In genomic region chr1:171159485-171159975, GRCm38 (mm10) we compare ENCODE assay signal across 8 mouse cellular contexts. TPM values are rescaled to one million over a fixed set of nuclear protein-coding genes. Genes with fewer than 3 reads are reported as not detected.
A peak's percentile ranks its signal among the peaks of the same experiment; 100 is the strongest.
DNase-seq lines count a peak whose midpoint lies in the region; ATAC-seq and TF ChIP-seq lines count a peak whose summit lies in the region.

No protein-coding gene starts in this region.

- intact Hi-C loops in gastrocnemius, adult 2 months (cut with DNase I): no loop called here
- intact Hi-C loops in gastrocnemius, postnatal 36 days (cut with DNase I): loop anchor here (5.0 to 10.0 kb wide), 2 partner anchors 37 to 965 kb away; no protein-coding TSS in a partner anchor

- WGBS in intestine, postnatal 0 days: 5% methylated on average over 15 of the region's 15 CpGs
- WGBS in lung, postnatal 0 days: 9% methylated on average over 15 of the region's 15 CpGs
- WGBS in stomach, embryonic 15.5 days: 5% methylated on average over 15 of the region's 15 CpGs

- H3K9ac ChIP-seq in intestine, postnatal 0 days (ENCODE audit: low read depth, low read length): no peak overlapping the region; the same call in 1 of the 2 replicates
- no peak overlapping the region for H3K9ac ChIP-seq in lung, postnatal 0 days (replicated peaks; ENCODE audit: low read depth)
- H3K9ac ChIP-seq in stomach, embryonic 15.5 days: no peak overlapping the region

- H3K4me1 ChIP-seq in intestine, postnatal 0 days (replicated peaks; ENCODE audit: control insufficient read depth, insufficient read depth, low read length): no peaks in the 10 kb centered on the region
- no peaks in the 10 kb centered on the region for H3K4me1 ChIP-seq in lung, postnatal 0 days (ENCODE audit: insufficient read depth, low read depth, low read length)
- H3K4me1 ChIP-seq in stomach, embryonic 15.5 days: peaks cover 9% of the 10 kb centered on the region; the same call in 1 of the 2 replicates

- peak; percentile 49 for DNase-seq in gastrocnemius, adult 2 months
- DNase-seq in gastrocnemius, postnatal 36 days: no peak
- peak; percentile 43 for DNase-seq in lung, postnatal 0 days (ENCODE audit: low spot score)
- no peak for DNase-seq in cerebellum, adult 11 months
- DNase-seq in layer of hippocampus, adult 8-10 months (ENCODE audit: low spot score in 2 of 2): no peak

- H3K4me2 ChIP-seq in intestine, postnatal 0 days (replicated peaks; ENCODE audit: low read depth): peak overlapping the region; percentile 63
- peak overlapping the region; percentile 39 for H3K4me2 ChIP-seq in lung, postnatal 0 days (replicated peaks; ENCODE audit: low read depth, low read length)
- peak overlapping the region; percentile 50 for H3K4me2 ChIP-seq in stomach, embryonic 15.5 days

- TF ChIP-seq EP300 in lung, postnatal 0 days (IDR thresholded peaks at IDR 0.05): no peak

- no peak overlapping the region for H3K27ac ChIP-seq in gastrocnemius, adult 2 months
- no peak overlapping the region for H3K27ac ChIP-seq in intestine, postnatal 0 days (ENCODE audit: low read depth, low read length)
- no peak overlapping the region for H3K27ac ChIP-seq in lung, postnatal 0 days (ENCODE audit: low read length)
- no peak overlapping the region for H3K27ac ChIP-seq in stomach, embryonic 15.5 days

- H3K27me3 ChIP-seq in intestine, postnatal 0 days (replicated peaks; ENCODE audit: control insufficient read depth, insufficient read depth, low read length): no peaks in the 10 kb centered on the region
- 0 out of 2 replicates have a peak, but pooled peaks cover 3% of the 10 kb centered on the region for H3K27me3 ChIP-seq in lung, postnatal 0 days (replicated peaks; ENCODE audit: insufficient read depth, low read length)
- 0 out of 2 replicates have a peak, but pooled peaks cover 7% of the 10 kb centered on the region for H3K27me3 ChIP-seq in stomach, embryonic 15.5 days (replicated peaks)

- TF ChIP-seq CTCF in gastrocnemius, adult 2 months (IDR thresholded peaks at IDR 0.05): peak; percentile 58
- peak; percentile 72 for TF ChIP-seq CTCF in intestine, postnatal 0 days (IDR thresholded peaks at IDR 0.05; ENCODE audit: low read depth)
- peak; percentile 49 for TF ChIP-seq CTCF in lung, postnatal 0 days (IDR thresholded peaks at IDR 0.05)

- H3K4me3 ChIP-seq in gastrocnemius, adult 2 months: peak overlapping the region; percentile 41
- peak overlapping the region; percentile 9 for H3K4me3 ChIP-seq in intestine, postnatal 0 days (ENCODE audit: low read depth, low read length)
- peak overlapping the region; percentile 4; the same call in 1 of the 2 replicates for H3K4me3 ChIP-seq in lung, postnatal 0 days (ENCODE audit: low read depth, low read length)
- H3K4me3 ChIP-seq in stomach, embryonic 15.5 days (replicated peaks): peak overlapping the region; percentile 26

- H3K9me3 ChIP-seq in intestine, postnatal 0 days (ENCODE audit: control insufficient read depth): no peaks in the 10 kb centered on the region
- no peaks in the 10 kb centered on the region for H3K9me3 ChIP-seq in lung, postnatal 0 days (ENCODE audit: low read length)
- H3K9me3 ChIP-seq in stomach, embryonic 15.5 days: no peaks in the 10 kb centered on the region

- no peaks in the 10 kb centered on the region for H3K36me3 ChIP-seq in intestine, postnatal 0 days (ENCODE audit: control insufficient read depth, insufficient read depth)
- no peaks in the 10 kb centered on the region for H3K36me3 ChIP-seq in lung, postnatal 0 days (ENCODE audit: insufficient read depth, low read length)
- no peaks in the 10 kb centered on the region for H3K36me3 ChIP-seq in stomach, embryonic 15.5 days

- peak; percentile 53 for ATAC-seq in common myeloid progenitor, adult 5-6 weeks (replicated peaks; ENCODE audit: low read depth, poor library complexity, severe bottlenecking)
- peak; percentile 59 for ATAC-seq in intestine, postnatal 0 days
- ATAC-seq in lung, postnatal 0 days: peak; percentile 82
- ATAC-seq in stomach, embryonic 15.5 days (ENCODE audit: insufficient read depth, low FRiP score, low read depth): peak; percentile 85

RNA-seq across cellular contexts. Expression of gene Mpz, which starts 9.0 kb away (rescaled TPM):
- total RNA-seq in gastrocnemius, adult 2 months (2021): 10 to 100 TPM; 24.7 to 27.7 TPM
- 100 to 1,000 TPM in 1 of 2 experiments, 10 to 100 TPM in 1; 33.1 to 105 TPM for total RNA-seq in gastrocnemius, postnatal 36 days (2021)
- total RNA-seq in common myeloid progenitor, adult 5-6 weeks (2017): not detected in 2 replicates
- polyA plus RNA-seq in intestine, postnatal 0 days (2015; fragmentation: Nextera tagmentation; extraction: Ambion mirVana): 0.80 and 1.1 TPM in 2 replicates
- 0.62 and 0.73 TPM in 2 replicates for polyA plus RNA-seq in lung, postnatal 0 days (2015; fragmentation: Nextera tagmentation; extraction: Ambion mirVana)
- polyA plus RNA-seq in stomach, embryonic 15.5 days (2015; fragmentation: Nextera tagmentation; extraction: Ambion mirVana): 1.8 and 2.2 TPM in 2 replicates
- not detected for total RNA-seq in layer of hippocampus, adult 8-10 months (2022)

RNA-seq across cellular contexts. Expression of gene Sdhc, which starts 9.1 kb away (rescaled TPM):
- 100 to 1,000 TPM; 635 to 909 TPM for total RNA-seq in gastrocnemius, adult 2 months (2021)
- total RNA-seq in gastrocnemius, postnatal 36 days (2021): 100 to 1,000 TPM; 691 to 738 TPM
- 56.9 and 71.9 TPM in 2 replicates for total RNA-seq in common myeloid progenitor, adult 5-6 weeks (2017)
- 439 and 453 TPM in 2 replicates for polyA plus RNA-seq in intestine, postnatal 0 days (2015; fragmentation: Nextera tagmentation; extraction: Ambion mirVana)
- polyA plus RNA-seq in lung, postnatal 0 days (2015; fragmentation: Nextera tagmentation; extraction: Ambion mirVana): 145 and 157 TPM in 2 replicates
- 258 and 282 TPM in 2 replicates for polyA plus RNA-seq in stomach, embryonic 15.5 days (2015; fragmentation: Nextera tagmentation; extraction: Ambion mirVana)
- 100 to 1,000 TPM; 201 to 206 (median 203) TPM for total RNA-seq in layer of hippocampus, adult 8-10 months (2022)

RNA-seq across cellular contexts. Expression of gene Pcp4l1, which starts 36.5 kb away (rescaled TPM):
- total RNA-seq in gastrocnemius, adult 2 months (2021): 10 to 100 TPM; 58.3 to 75.0 TPM
- total RNA-seq in gastrocnemius, postnatal 36 days (2021): 10 to 100 TPM; 48.8 to 49.5 TPM
- 11.2 and 11.8 TPM in 2 replicates for total RNA-seq in common myeloid progenitor, adult 5-6 weeks (2017)
- 29.1 and 29.9 TPM in 2 replicates for polyA plus RNA-seq in intestine, postnatal 0 days (2015; fragmentation: Nextera tagmentation; extraction: Ambion mirVana)
- polyA plus RNA-seq in lung, postnatal 0 days (2015; fragmentation: Nextera tagmentation; extraction: Ambion mirVana): 3.3 and 4.4 TPM in 2 replicates
- polyA plus RNA-seq in stomach, embryonic 15.5 days (2015; fragmentation: Nextera tagmentation; extraction: Ambion mirVana): 29.8 and 32.8 TPM in 2 replicates
- 10 to 100 TPM; 42.4 to 47.5 (median 44.4) TPM for total RNA-seq in layer of hippocampus, adult 8-10 months (2022)

RNA-seq across cellular contexts. Expression of gene Cfap126, which starts 45.8 kb away (rescaled TPM):
- 1 to 10 TPM in 1 of 2 experiments, under 1 TPM in 1; 0.75 to 1.8 TPM for total RNA-seq in gastrocnemius, adult 2 months (2021)
- total RNA-seq in gastrocnemius, postnatal 36 days (2021): under 1 TPM; 0.54 to 0.91 TPM
- 2.1 and 5.3 TPM in 2 replicates for total RNA-seq in common myeloid progenitor, adult 5-6 weeks (2017)
- polyA plus RNA-seq in intestine, postnatal 0 days (2015; fragmentation: Nextera tagmentation; extraction: Ambion mirVana): 1.9 and 2.9 TPM in 2 replicates
- 32.2 and 33.2 TPM in 2 replicates for polyA plus RNA-seq in lung, postnatal 0 days (2015; fragmentation: Nextera tagmentation; extraction: Ambion mirVana)
- polyA plus RNA-seq in stomach, embryonic 15.5 days (2015; fragmentation: Nextera tagmentation; extraction: Ambion mirVana): 1.6 and 2.9 TPM in 2 replicates
- total RNA-seq in layer of hippocampus, adult 8-10 months (2022): 1 to 10 TPM in 2 of 4 experiments, under 1 TPM in 2; 0.43 to 3.1 (median 1.3) TPM

RNA-seq across cellular contexts. Expression of gene Nr1i3, which starts 54.2 kb away (rescaled TPM):
- not detected for total RNA-seq in gastrocnemius, adult 2 months (2021)
- not detected for total RNA-seq in gastrocnemius, postnatal 36 days (2021)
- total RNA-seq in common myeloid progenitor, adult 5-6 weeks (2017): 0.32 TPM in 1 of 2 replicates, not detected in the other
- 30.9 and 38.9 TPM in 2 replicates for polyA plus RNA-seq in intestine, postnatal 0 days (2015; fragmentation: Nextera tagmentation; extraction: Ambion mirVana)
- polyA plus RNA-seq in lung, postnatal 0 days (2015; fragmentation: Nextera tagmentation; extraction: Ambion mirVana): 0.07 and 0.08 TPM in 2 replicates
- 1.6 and 2.0 TPM in 2 replicates for polyA plus RNA-seq in stomach, embryonic 15.5 days (2015; fragmentation: Nextera tagmentation; extraction: Ambion mirVana)
- total RNA-seq in layer of hippocampus, adult 8-10 months (2022): under 1 TPM in 2 of 4 experiments, not detected in 2; 0.10 to 0.36 TPM

Comparison
In these comparisons a context has a peak if more than half of its experiments do, and no peak if none do; other contexts are left out.
1. DNase-seq: peak in gastrocnemius, adult 2 months (single experiment) and lung, postnatal 0 days (single experiment); none in gastrocnemius, postnatal 36 days (0 of 2), cerebellum, adult 11 months (single experiment) and layer of hippocampus, adult 8-10 months (0 of 2).
2. RNA of gene Mpz, which starts 9.0 kb away (total RNA-seq): 33.1 to 105 TPM in gastrocnemius, postnatal 36 days and 24.7 to 27.7 TPM in gastrocnemius, adult 2 months; not detected in layer of hippocampus, adult 8-10 months and not detected in common myeloid progenitor, adult 5-6 weeks; every median in the first group is over 10 times any median in the second.
3. Peak in every context shown above with its lines, with median percentiles within 50 percentile points of each other: H3K4me3 ChIP-seq, CTCF ChIP-seq, ATAC-seq and H3K4me2 ChIP-seq.